Mouse (Mus musculus) 3T3-L1 (cell line): ENCODE data around the gene Wdr63.
A peak's percentile ranks its signal among the peaks of the same experiment; 100 is the strongest.
"Not testable (repeated sequence)": the region's sequence is repeated elsewhere in the genome, so short reads cannot be mapped to it uniquely, and the experiment has no call there.

ENCODE experiments used
- DNase-seq: peaks from one replicate; pipeline ENCODE4 v3.0.0-alpha.2; 2015; ENCODE audit warnings: low read depth, low spot score

The Wdr63 gene

DNA sequence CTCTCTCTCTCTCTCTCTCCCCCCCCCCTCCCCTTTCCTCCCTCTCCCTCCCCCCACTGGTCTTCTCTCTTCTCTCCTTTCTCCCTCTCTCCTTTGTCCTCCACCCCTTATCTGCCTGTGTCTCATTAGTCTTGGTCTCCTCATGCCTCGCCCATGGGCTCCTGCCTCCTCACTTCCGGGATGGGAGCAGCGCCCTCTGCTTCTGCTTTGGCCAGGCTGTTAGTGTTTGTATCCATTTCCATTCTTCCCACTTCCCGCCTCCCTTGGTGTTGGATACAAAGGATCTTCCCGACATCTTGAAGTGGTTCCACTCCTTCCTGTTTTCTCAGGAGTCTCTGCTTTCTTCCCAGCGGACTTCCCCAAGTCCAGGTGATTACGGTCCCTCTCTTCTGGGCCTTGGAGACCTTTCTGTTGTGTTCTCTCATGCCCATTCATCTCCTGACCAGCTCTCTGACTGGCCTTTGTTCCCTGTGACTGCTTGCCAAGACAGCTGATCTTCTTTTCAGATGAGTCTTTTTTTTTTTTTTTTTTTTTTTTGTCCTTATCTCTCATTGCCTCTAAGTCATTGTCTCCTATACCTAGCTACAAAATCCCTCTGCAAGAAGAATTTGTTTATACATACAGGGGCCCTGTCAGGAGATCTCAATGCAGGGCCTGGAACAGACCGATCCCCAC, 96.2 kb downstream of the Wdr63 start:
- DNase-seq, result no peak

DNA sequence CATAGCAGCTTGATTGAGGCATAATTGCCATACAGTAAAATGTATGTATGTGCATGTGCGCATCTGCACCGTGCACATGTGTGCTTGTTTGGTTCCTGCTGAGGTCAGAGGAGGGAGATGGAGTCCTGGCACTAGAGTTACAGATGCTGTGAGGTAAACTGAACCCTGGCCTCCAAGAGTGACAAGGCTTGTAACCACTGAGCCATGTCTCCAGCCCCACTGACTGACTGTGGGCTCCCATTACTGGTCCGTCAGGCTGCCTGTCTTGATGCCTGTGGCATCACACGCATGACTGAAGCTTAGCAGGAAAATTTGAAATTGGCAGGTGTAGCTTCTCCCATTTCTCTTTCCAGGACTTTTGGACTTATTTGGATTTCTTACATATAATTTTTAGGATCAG, 97.2 kb downstream of the Wdr63 start:
- no peak for DNase-seq

DNA sequence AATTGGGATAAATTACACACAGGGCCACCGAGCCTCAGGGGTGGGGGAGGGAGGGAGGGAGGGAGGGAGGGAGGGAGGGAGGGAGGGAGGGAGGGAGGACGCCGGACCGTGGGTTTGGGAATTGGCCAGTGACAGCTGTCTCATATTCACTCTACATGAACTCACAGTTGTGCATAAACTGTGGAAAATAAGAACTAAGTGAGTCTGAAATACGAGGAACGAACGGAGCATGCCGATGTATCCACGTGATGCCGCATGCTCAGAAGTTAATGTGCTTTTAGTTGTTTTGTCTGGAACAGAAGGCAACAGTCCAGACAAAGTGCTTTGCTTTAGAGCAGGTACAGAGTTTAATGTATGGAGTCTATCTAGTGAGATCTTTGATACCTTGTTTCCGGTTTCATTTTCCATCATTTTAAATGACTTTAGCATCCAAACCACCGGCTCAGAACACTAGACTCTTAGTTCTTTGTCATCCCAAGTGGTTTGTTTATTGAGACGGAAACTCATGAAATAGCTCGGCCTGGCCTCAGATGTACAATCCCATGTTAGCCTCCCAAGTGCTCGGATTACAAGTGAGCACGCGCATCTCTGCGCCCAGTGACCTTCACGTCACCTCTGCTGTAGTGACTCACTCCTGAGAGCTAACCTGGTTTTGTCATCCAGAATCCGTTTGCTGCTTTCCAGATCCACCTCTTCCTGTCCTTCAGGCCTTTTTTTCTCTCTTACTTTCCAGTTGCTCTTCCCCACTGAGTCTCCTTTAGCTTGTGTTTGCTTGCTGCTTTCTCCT, 97.9 kb downstream of the Wdr63 start:
- peak; percentile 67 for DNase-seq

DNA sequence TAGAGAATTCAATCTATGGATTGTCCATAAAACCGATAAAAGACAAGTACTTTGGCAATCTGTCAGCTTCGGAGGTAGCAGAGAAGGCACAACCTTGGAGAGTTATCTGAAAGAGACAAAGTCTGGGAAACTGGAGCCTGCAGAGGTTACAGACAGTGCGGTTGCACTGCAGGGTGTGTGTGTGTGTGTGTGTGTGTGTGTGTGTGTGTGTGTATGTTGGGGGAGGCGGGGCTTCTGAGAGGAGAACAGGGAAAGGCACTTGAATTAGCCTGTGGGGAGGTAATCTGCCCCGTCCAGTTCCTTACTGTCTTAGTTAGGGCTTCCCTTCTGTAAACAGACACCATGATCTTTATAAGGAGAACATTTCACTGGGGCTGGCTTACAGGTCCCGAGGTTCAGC, 100.1 kb downstream of the Wdr63 start:
- DNase-seq, result no peak

DNA sequence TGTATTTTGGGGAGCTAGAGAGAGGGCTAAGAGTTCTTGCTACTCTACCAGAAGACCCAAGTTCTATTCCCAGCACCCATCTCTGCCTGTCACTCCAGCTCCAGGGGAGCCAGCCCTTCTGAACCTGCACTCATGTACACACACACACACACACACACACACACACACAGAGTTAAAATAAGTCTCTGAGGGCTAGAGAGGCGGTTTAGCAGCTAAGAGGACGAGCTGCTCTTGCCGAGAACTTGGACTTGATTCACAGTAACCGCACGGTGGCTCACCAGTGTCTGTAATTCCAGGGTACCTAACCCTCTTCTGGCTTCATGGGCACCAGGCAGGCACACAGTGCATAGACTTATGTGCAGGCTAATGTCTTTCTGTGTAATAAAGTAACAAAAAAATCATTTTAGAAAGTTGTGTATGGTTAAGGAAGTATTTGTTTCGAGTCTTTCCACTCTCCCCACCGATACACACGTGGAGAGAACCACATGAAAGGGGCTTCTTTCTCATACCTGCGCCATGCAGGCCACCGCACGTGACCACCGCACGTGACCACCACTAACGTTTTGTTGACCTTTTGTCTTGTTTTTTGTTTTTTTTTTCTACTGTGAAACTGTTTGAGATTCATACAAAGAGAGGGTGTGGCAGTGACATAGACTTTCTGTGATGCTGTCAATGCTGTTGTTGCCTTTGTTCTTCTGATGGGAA, 103.4 kb downstream of the Wdr63 start:
- DNase-seq, result no peak

DNA sequence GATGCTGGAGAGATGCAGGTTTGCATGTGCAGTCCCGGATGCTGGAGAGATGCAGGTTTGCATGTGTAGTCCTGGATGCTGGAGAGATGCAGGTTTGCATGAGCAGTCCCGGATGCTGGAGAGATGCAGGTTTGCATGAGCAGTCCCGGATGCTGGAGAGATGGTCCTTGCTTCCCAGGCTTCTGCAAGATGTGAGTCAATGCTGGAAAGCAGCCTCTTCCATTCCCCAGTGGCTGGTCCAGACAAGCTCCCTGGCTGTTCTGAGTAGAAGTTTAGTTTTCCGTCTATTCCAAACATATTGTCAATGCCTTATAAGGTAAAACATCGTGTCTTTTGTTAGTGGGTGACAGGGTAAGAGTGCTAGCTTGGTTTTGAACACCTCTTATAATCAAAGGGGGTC, 111.4 kb downstream of the Wdr63 start:
- DNase-seq, result not testable (repeated sequence)

DNA sequence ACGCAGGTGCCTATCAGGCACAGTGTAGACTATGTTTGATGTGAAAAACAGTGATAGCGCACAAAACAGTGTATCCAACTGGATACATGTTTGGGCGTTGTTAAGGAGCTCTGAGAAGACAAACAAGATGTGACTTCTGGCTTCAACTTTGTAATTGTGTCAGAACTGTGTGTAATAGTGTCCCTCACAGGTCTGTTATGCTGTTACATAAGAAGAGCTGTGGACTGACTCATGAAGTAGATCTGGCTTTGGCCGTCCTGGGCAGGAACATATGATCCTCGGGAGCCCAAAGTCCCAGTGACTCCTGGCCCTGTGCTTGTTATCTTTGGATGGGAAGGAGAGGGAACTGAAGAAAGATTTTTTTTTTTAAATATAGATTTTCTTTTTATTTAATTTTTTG, 112.4 kb downstream of the Wdr63 start:
- DNase-seq, result peak; percentile 5

DNA sequence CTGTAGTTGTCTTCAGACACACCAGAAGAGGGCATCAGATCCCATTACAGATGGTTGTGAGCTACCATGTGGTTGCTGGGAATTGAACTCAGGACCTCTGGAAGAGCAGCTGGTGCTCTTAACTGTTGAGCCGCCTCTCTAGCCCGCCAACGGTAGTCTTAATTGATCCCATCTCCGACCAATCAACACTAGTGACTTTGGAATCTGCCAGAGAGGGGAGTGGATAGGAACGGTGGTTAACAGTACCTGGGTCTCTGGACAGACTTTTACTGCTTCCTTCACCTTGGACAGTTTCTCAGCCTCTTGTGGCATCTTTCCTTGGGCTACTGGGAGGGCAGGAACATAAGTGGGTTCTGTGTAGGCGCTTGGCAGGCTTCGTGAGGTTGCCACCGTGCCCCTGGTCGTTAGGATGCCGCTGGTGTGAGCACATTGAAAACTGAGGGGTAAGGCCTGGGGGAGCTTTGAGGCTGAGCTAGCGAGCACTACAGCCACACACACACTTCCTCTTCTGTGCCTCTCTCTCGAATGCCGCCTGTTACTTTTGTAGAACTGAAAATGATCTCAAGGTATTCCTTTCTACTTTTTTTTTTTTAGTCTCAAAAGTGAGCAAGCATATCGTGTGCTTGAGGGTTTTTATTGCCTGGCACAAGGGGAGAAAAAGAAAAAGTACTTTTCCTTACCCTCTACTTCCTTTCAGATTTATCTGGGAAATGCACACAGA, 114.3 kb downstream of the Wdr63 start:
- no peak for DNase-seq

DNA sequence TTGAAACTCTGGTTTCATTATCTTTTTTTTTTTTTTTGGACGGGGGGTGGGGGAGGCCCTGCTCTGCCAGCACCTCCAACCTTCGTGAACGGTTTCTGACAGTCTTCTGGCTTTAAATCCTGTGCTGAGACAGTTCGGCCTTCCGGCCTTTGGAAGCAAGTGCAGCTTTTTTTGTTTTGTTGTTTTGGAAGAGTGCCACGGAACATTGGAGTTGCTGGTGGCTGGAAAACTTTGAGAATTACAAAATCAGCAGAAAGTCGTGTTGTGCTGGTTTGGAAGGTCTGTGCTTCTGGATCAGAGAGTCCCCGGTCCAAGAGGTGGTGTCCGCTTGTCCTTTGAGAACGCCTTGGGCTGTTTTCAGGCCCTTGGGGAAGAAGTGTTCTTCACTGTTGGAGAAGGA, 115.1 kb downstream of the Wdr63 start:
- DNase-seq, result peak; percentile 5

DNA sequence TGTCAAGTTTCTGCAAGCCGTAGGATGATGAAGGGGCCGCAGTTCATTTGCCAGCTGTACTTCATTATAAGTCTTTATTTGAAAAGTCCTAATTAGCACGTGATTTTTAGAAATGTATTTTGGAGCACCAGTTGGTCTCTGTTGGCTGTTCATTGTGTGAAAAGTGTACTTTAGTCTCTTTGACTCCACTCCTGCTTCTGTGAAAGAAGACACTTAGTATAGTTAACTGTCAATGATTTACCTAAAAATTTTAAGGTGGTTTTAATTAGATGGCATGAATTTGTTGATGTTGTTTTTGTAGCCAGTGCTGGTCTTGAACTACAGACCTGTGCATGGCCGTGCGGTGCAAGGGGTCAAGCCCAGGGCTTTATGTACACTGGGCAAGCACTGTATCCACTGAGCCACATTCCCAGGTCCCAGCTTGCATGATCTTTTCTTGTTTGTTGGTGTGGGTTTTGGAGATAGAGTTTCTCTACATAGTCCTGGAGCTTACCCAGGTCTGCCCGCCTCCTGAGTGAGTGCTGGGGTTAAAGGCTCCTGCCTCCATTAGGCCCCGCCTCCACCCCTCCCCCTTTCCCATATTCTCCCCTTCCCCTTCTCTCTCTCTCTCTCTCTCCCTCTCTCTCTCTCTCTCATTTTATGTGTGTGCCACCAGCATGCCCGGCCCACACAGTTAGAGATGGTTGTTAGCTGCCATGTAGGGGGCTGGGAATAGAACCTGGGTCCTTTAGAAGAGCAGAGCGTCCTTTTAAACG, 115.8 kb downstream of the Wdr63 start:
- no peak for DNase-seq

DNA sequence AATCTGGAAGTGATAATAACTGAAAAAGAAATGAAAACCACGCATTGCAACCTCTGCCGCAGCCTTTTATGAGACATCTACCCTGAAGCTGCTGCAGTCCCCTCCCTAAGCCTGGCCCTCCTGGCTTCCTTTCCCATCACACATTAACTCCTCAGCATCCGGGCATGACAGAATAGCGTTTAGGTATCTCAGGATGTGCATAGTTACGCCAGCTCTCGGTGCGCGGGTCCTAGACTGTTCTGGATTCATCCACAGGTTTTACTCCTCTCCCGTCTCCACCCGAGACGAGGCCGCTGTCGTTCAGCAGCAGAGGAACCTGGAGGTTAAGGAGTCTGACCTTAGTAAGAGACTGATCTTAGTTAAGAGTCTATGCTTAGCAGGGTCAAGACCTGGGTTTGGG, 116.8 kb downstream of the Wdr63 start:
- no peak for DNase-seq
